Mouse (Mus musculus): ENCODE results near the gene Ankdd1a.

- TF ChIP-seq EP300 (IDR thresholded peaks at IDR 0.05; ENCODE audit: low read depth in 1 of 2, low read length in 2 of 2) = no peak
- TF ChIP-seq CTCF (IDR thresholded peaks at IDR 0.05 in 2 of 3, conservative IDR thresholded peaks at IDR 0.05 in 1 of 3; ENCODE audit: control insufficient read depth in 1 of 3, insufficient read depth in 1 of 3, low read depth in 2 of 3, low read length in 3 of 3, poor library complexity in 1 of 3, severe bottlenecking in 1 of 3) = no peak
- TF ChIP-seq POLR2A (IDR thresholded peaks at IDR 0.05; ENCODE audit: control insufficient read depth in 1 of 2, insufficient read depth in 1 of 2, low read depth in 1 of 2, low read length in 2 of 2, poor library complexity in 1 of 2) = no peak
- TF ChIP-seq POLR2AphosphoS5 (IDR thresholded peaks at IDR 0.05; ENCODE audit: borderline replicate concordance, low read depth, low read length) = no peak
- no peak for TF ChIP-seq HCFC1 (IDR thresholded peaks at IDR 0.05; ENCODE audit: low read depth, low read length)
- TF ChIP-seq MAFK (IDR thresholded peaks at IDR 0.05; ENCODE audit: borderline replicate concordance, low read depth, low read length) = no peak
- TF ChIP-seq JUND (IDR thresholded peaks at IDR 0.05; ENCODE audit: low read depth, low read length) = no peak
- no peak for TF ChIP-seq MXI1 (IDR thresholded peaks at IDR 0.05; ENCODE audit: low read depth, low read length)
- TF ChIP-seq TBP (IDR thresholded peaks at IDR 0.05; ENCODE audit: low read depth, low read length) = no peak
- TF ChIP-seq CHD1 (IDR thresholded peaks at IDR 0.05; ENCODE audit: low read depth, low read length) = no peak
Measured at GRCm38 (mm10) chr9:65512520-65512919, 7.5 kb downstream of the Ankdd1a start.

All from MEL (cell line).